Mouse (Mus musculus) liver, adult (tissue): ENCODE measurements around the gene Gtf2a1l.
A peak's percentile ranks its signal among the peaks of the same experiment; 100 is the strongest.

Source experiments
- GATA4 ChIP-seq: IDR thresholded peaks from 2 replicates; pipeline ENCODE4 v1.6.1; 2014; ENCODE audit warnings: mild to moderate bottlenecking, low read length; ENCODE audit not compliant: insufficient replicate concordance

Gtf2a1l gene

DNA sequence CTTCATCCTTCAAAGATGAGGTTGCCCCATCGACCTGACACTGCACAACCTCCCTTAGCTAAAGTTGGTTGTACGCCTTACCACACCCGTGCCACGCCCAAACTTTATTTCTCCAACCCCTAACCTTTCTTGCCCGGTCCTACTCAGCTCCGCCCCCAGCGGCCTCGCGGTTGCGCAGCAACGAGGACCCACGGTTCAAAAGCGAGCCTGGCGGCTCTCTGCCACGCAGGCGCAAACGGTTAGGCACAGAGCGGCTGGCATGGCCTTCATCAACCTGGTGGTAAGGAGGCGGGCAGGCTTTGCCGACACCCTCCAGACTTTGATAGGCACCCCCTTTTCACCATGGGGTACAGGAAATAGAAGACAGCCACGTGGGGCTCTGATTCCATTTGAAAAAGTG, at the start of gene Gtf2a1l:
Gtf2a1l (plus strand) TSS at position 209 of the 400 bp plus-strand sequence.
- TF ChIP-seq GATA4 = no peak

GRCm38 (mm10) chr17:88620935-88621334, 47.5 kb upstream of the Gtf2a1l start:
- no peak for TF ChIP-seq GATA4

DNA sequence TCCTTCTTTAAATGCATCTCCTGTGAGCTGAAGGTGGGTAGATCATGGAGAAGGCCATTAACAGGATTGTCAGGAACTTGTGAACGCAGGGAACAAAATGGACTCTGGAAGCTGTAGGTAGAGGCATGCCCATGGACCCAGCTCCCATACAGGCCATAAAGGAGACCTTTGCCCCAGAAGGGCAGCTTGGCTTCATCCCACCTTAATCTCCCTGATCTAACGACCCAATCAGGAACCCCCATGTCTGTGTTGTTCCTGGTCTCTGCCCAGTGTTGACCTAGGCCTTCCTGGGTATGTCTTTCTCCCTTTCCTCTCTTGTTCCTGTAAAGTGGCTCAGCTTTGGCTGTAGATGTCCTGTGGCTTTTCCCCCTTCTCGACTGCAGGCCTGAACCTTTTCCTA, 47.1 kb upstream of the Gtf2a1l start:
- no peak for TF ChIP-seq GATA4

- TF ChIP-seq GATA4 = no peak
Observed at GRCm38 (mm10) chr17:88622711-88623110, 45.7 kb upstream of the Gtf2a1l start.

GRCm38 (mm10) chr17:88624386-88624785, 44.1 kb upstream of the Gtf2a1l start:
- no peak for TF ChIP-seq GATA4

GRCm38 (mm10) chr17:88625350-88625749, 43.1 kb upstream of the Gtf2a1l start:
- TF ChIP-seq GATA4 = no peak

GRCm38 (mm10) chr17:88625931-88626330, 42.5 kb upstream of the Gtf2a1l start:
- no peak for TF ChIP-seq GATA4

- no peak for TF ChIP-seq GATA4
Observed at GRCm38 (mm10) chr17:88626347-88626811, 42.1 kb upstream of the Gtf2a1l start.

DNA sequence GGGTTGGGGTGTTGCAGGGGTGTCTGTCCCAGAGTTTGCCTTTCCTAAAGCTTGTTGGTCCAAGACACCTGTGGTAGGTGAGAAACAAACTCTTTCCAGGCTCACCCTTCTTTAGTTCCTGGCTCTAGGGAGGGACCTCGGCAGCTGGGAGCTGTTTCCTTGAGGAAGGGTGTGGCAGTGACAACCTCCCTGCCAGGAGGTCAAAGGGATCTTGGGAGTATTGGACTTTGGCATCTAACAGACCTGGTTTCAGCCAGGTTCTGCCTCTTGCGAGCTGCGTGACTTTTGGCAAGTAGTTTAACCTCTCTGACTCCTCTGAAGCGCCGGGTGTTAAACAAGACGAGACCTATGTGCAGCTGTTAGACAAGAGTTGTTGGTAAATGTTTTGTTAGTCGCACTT, 41.3 kb upstream of the Gtf2a1l start:
- TF ChIP-seq GATA4 = no peak

DNA sequence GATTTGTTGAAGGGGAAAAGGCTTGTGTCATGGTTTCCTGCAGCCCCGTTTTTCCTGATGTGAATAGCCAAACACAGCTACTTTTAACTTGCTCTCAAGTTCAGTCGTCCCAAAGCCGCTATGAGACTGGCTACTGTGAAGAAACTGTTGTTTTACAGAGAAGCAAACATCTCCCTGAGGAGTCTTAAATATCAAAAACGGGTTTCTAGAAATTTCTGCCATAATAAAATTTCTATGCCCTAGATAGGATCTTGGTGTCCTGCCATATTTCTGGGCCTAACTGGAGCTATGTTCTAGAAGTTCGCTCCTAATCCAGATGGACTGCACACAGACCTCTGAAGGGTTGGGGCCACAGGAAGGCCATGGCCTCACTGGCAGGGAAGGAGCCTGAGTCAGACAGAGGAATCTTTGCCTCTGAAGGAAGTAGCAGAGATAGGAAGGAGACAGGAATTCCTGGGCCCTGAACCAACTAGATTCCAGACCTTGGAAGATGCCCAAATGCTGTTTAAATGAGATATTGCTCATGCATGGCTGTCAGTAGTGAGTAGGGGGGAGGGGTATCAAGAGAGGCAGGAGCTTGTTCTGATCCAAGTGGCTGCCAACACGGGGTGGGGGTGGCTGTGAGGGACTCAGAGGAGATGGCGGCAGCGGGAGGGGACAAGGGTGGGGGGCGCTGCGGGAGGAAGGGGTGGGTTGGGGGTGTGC, 39.6 kb upstream of the Gtf2a1l start:
- TF ChIP-seq GATA4 = peak; percentile 96; the same call in 1 of the 2 replicates

DNA sequence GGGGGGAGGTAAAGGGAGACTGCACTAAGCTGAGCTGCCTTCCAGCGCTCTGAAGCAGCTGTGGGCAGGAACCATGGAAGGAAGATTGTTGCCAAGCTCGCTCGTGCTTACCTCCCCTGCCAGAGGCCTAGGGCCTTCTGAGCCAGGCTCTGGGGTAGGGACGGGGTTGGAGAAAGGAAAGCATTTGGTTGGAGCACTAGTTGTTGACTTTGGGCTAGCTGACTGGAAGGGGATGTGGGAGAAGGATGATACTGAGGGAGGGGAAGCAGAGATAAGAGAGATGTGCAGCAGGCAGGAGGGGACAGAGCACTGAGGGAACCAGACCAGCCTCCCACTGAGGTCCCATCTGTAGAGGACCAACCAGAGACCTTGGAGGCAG, 39.1 kb upstream of the Gtf2a1l start:
- no peak for TF ChIP-seq GATA4

DNA sequence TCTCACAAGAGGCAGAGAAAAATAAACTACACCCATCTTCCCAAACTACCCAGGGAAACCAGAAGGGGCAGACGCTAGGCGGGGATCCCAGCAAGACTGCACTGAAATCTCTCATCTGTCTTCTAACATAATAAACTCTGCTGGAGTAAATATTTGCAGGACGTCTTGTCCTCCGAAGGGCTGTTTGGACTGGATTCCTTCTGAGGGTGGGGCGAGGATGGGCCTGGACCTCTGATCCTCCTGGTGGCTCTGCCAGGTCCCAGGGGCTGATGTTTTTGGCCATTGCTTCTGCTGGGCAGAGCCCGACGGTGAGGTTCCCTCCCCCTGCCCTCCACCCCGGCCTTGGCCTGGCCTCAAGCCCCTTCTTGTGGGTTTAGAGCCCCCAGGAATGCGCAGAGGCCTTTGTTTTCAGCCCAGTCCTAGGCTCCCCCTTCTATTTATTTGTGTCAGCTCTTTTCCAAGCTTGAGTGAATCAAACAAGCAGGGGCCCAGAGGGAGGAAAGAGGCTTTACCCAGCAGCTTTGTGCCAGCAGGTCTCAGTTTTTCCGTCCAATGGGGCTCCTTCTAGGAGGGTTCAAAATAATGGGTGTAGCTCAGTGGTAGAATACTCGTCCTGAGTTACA, 38.4 kb upstream of the Gtf2a1l start:
- no peak for TF ChIP-seq GATA4

DNA sequence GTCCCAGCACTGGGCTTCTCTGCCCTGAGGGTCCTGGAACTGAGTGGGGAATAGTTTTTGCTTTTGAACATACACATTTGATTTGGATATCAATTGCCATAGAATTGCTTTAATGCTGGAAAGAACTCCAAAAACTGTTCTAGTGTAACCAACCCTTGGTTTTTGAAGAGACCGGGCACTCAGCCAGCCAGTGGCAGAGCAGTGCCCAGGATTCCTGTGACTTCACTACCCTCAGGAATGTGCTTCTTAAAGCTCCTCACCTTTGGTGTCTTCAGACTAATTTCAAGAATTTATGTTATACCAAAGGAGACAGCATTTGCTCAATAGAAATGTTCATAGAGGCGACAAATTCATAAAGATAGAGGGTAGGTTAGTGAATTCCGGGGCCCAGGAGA, 37.9 kb upstream of the Gtf2a1l start:
- TF ChIP-seq GATA4 = no peak

DNA sequence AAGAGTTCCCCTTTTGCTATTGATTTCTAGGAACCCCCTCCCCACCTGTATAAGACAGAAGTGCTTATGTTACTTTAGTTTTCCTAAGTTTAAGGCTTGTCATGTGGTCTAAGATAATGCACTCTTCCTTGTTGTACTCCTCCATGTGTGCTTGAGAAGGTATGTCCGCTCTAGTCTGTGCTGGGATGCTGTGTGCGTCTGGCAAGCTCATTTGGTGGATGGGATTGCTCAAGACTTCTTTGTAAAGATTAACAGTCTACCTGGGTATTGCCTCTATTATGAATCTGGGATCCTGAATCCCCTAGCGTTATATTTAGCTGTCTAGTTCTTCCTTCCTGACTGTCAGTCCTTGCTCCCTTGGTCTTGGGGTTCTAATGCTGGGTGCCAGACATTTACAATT, 35.8 kb upstream of the Gtf2a1l start:
- no peak for TF ChIP-seq GATA4

GRCm38 (mm10) chr17:88636076-88636475, 32.4 kb upstream of the Gtf2a1l start:
- TF ChIP-seq GATA4 = no peak

DNA sequence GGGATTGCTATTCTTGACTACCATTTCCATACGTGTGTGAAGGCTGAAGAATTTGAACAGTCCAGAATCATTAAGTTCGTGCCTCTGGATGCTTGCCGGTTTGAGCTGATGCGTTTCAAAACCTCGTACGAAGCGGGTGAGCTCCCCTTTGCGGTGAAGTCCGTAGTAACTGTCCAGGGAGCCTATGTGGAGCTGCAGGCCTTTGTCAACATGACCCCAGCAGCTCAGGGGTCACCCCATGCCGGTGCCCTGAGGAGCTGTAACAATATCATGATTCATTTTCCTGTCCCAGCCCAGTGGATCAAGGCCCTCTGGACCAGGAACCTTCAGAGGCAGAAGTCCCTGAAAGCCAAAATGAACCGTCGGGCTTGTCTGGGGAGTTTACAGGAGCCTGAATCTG, 31.9 kb upstream of the Gtf2a1l start:
- TF ChIP-seq GATA4 = no peak

GRCm38 (mm10) chr17:88641012-88641411, 27.4 kb upstream of the Gtf2a1l start:
- peak; percentile 55; the same call in 1 of the 2 replicates for TF ChIP-seq GATA4
